Comparison of ENCODE assay signal across 17 mouse cellular contexts in genomic region chr2:58188903-58189302, GRCm38 (mm10). TPM values are rescaled to one million over a fixed set of nuclear protein-coding genes. Genes with fewer than 3 reads are reported as not detected.
A peak's percentile ranks its signal among the peaks of the same experiment; 100 is the strongest.
DNase-seq lines count a peak whose midpoint lies in the region; ATAC-seq and TF ChIP-seq lines count a peak whose summit lies in the region.
"Had no signal": no experiment of that assay in that cellular context is flagged by ENCODE, and none has a peak within 500 bp of the region (broad histone marks: within the 10 kb centered on the region; RNA-seq: fewer than 3 reads in every experiment).

No protein-coding gene starts in this region.

- no peaks in the 10 kb centered on the region; the same call in 1 of the 2 replicates for H3K4me1 ChIP-seq in liver, postnatal 0 days (ENCODE audit: insufficient read depth)
- no peaks in the 10 kb centered on the region for H3K4me1 ChIP-seq in liver, embryonic 11.5 days (replicated peaks; ENCODE audit: control insufficient read depth, insufficient read depth, low read length)
- H3K4me1 ChIP-seq in forebrain, embryonic 11.5 days (replicated peaks; ENCODE audit: control insufficient read depth, insufficient read depth, low read length): no peaks in the 10 kb centered on the region
- H3K4me1 ChIP-seq: forebrain, embryonic 12.5 days; heart, embryonic 10.5 days; limb, embryonic 15.5 days had no signal

- H3K4me2 ChIP-seq in liver, postnatal 0 days (ENCODE audit: low read depth, low read length): no peak overlapping the region
- no peak overlapping the region for H3K4me2 ChIP-seq in liver, embryonic 11.5 days
- H3K4me2 ChIP-seq in forebrain, embryonic 11.5 days (ENCODE audit: low read depth, low read length, severe bottlenecking): no peak overlapping the region
- H3K4me2 ChIP-seq: forebrain, embryonic 12.5 days; limb, embryonic 15.5 days had no signal

- no peak overlapping the region for H3K9ac ChIP-seq in liver, postnatal 0 days (replicated peaks)
- no peak overlapping the region for H3K9ac ChIP-seq in liver, embryonic 11.5 days (ENCODE audit: low read depth, low read length)
- H3K9ac ChIP-seq in forebrain, embryonic 11.5 days (ENCODE audit: low read length): no peak overlapping the region
- H3K9ac ChIP-seq: forebrain, embryonic 12.5 days; limb, embryonic 15.5 days had no signal

- H3K27ac ChIP-seq in liver, postnatal 0 days (ENCODE audit: low read depth): no peak overlapping the region
- no peak overlapping the region for H3K27ac ChIP-seq in liver, embryonic 11.5 days (ENCODE audit: low read depth, low read length)
- H3K27ac ChIP-seq in forebrain, embryonic 11.5 days (ENCODE audit: low read depth, low read length): no peak overlapping the region
- H3K27ac ChIP-seq: forebrain, embryonic 12.5 days; gastrocnemius, adult 2 months; heart, embryonic 10.5 days; limb, embryonic 15.5 days had no signal

- no peak for ATAC-seq in liver, postnatal 0 days
- ATAC-seq in liver, embryonic 11.5 days (replicated peaks; ENCODE audit: low FRiP score): no peak
- ATAC-seq in monocyte, adult 5-6 weeks (replicated peaks; ENCODE audit: insufficient number of reproducible peaks, low FRiP score, low TSS enrichment, poor library complexity, severe bottlenecking): peak; percentile 58; the same call in 1 of the 2 replicates
- ATAC-seq in forebrain, embryonic 11.5 days (replicated peaks; ENCODE audit: low FRiP score): no peak

- no peak for TF ChIP-seq EP300 in liver, postnatal 0 days (IDR thresholded peaks at IDR 0.05; ENCODE audit: low read depth)

- no peaks in the 10 kb centered on the region for H3K36me3 ChIP-seq in liver, postnatal 0 days (replicated peaks; ENCODE audit: insufficient read depth, low read length)
- no peaks in the 10 kb centered on the region for H3K36me3 ChIP-seq in liver, embryonic 11.5 days (ENCODE audit: control insufficient read depth, insufficient read depth, low read length)
- H3K36me3 ChIP-seq in forebrain, embryonic 11.5 days (ENCODE audit: control insufficient read depth, insufficient read depth, low read length): no peaks in the 10 kb centered on the region
- H3K36me3 ChIP-seq: forebrain, embryonic 12.5 days; heart, embryonic 10.5 days; limb, embryonic 15.5 days had no signal

- DNase-seq in liver, postnatal 0 days: no peak
- no peak for DNase-seq in liver, embryonic 11.5 days (ENCODE audit: low spot score)
- peak; percentile 75 for DNase-seq in CD4-positive, CD25-positive, alpha-beta regulatory T cell, adult 2 months (ENCODE audit: low read depth, low spot score)
- peak; percentile 41 for DNase-seq in T-cell, adult 2 months (ENCODE audit: low spot score)
- DNase-seq in forebrain, embryonic 11.5 days (ENCODE audit: low spot score): no peak
- DNase-seq in embryo, embryonic 10.5 days (ENCODE audit: low spot score): no peak
- DNase-seq: adrenal gland, postnatal 36 days; cerebellum, postnatal 36 days; gastrocnemius, adult 2 months; heart, postnatal 4 days; kidney, adult 11 months; right cerebral cortex, adult 18-20 months had no signal

- H3K4me3 ChIP-seq in liver, postnatal 0 days (ENCODE audit: low read depth, low read length): no peak overlapping the region
- no peak overlapping the region for H3K4me3 ChIP-seq in liver, embryonic 11.5 days (ENCODE audit: low read depth, low read length)
- H3K4me3 ChIP-seq in forebrain, embryonic 11.5 days (ENCODE audit: low read depth, low read length): no peak overlapping the region
- H3K4me3 ChIP-seq: forebrain, embryonic 12.5 days; gastrocnemius, adult 2 months; heart, embryonic 10.5 days; limb, embryonic 15.5 days; megakaryocyte, embryonic 14.5 days had no signal

- peak; percentile 43 for TF ChIP-seq CTCF in liver, postnatal 0 days (IDR thresholded peaks at IDR 0.05; ENCODE audit: low read depth)

- WGBS in liver, postnatal 0 days (ENCODE audit: insufficient replicate concordance): 29% methylated on average over 1 of the region's 1 CpGs
- 43% methylated on average over 1 of the region's 1 CpGs for WGBS in liver, embryonic 11.5 days
- WGBS in forebrain, embryonic 11.5 days: 55% methylated on average over 1 of the region's 1 CpGs

- no peaks in the 10 kb centered on the region for H3K27me3 ChIP-seq in liver, postnatal 0 days (ENCODE audit: insufficient read depth, low read length)
- H3K27me3 ChIP-seq in liver, embryonic 11.5 days (replicated peaks; ENCODE audit: control insufficient read depth, insufficient read depth, low read length): no peaks in the 10 kb centered on the region
- no peaks in the 10 kb centered on the region for H3K27me3 ChIP-seq in forebrain, embryonic 11.5 days (ENCODE audit: control insufficient read depth, insufficient read depth, low read length)
- H3K27me3 ChIP-seq: forebrain, embryonic 12.5 days; limb, embryonic 15.5 days; megakaryocyte, embryonic 14.5 days had no signal

- H3K9me3 ChIP-seq in liver, postnatal 0 days (ENCODE audit: low read length): no peaks in the 10 kb centered on the region
- H3K9me3 ChIP-seq in liver, embryonic 11.5 days (ENCODE audit: control insufficient read depth, low read length): no peaks in the 10 kb centered on the region
- H3K9me3 ChIP-seq in forebrain, embryonic 11.5 days (ENCODE audit: control insufficient read depth, low read length): no peaks in the 10 kb centered on the region
- H3K9me3 ChIP-seq: forebrain, embryonic 12.5 days; heart, embryonic 10.5 days; limb, embryonic 15.5 days; megakaryocyte, embryonic 14.5 days had no signal

RNA-seq across cellular contexts. Expression of gene Cytip, which starts 6.4 kb away (rescaled TPM):
- polyA plus RNA-seq in liver, postnatal 0 days (2015; fragmentation: Nextera tagmentation; extraction: Ambion mirVana): 6.8 and 7.5 TPM in 2 replicates
- polyA plus RNA-seq in liver, embryonic 11.5 days (2014; fragmentation: Nextera tagmentation; extraction: Ambion mirVana): 1.9 and 2.0 TPM in 2 replicates
- total RNA-seq in monocyte, adult 5-6 weeks (2017): 820 to 1,108 TPM (median 1,028 TPM) in 3 replicates
- 0.21 TPM in 1 of 2 replicates, not detected in the other for polyA plus RNA-seq in forebrain, embryonic 11.5 days (2014; fragmentation: Nextera tagmentation; extraction: Ambion mirVana)

Comparison
In these comparisons a context has a peak if more than half of its experiments do, and no peak if none do; other contexts are left out.
1. DNase-seq: peak in CD4-positive, CD25-positive, alpha-beta regulatory T cell, adult 2 months (single experiment) and T-cell, adult 2 months (single experiment); none in liver, postnatal 0 days (single experiment), liver, embryonic 11.5 days (single experiment), forebrain, embryonic 11.5 days (single experiment) and embryo, embryonic 10.5 days (single experiment).